Mouse (Mus musculus): ENCODE data around the gene E130308A19Rik.

GRCm38 (mm10) chr4:59794116-59794515, 168.1 kb downstream of the E130308A19Rik start:
- TF ChIP-seq MAZ (IDR thresholded peaks at IDR 0.05; ENCODE audit: low read depth, low read length) (no peak), CTCF (conservative IDR thresholded peaks at IDR 0.05 in 1 of 2, IDR thresholded peaks at IDR 0.05 in 1 of 2; ENCODE audit: low read depth in 2 of 2, low read length in 2 of 2) (peak in 1 of 2 experiments; percentile 27; a peak in 1 of 4 replicates), UBTF (IDR thresholded peaks at IDR 0.05; ENCODE audit: low read depth, low read length) (no peak), POLR2A (IDR thresholded peaks at IDR 0.05; ENCODE audit: low read depth, low read length) (no peak), ETS1 (conservative IDR thresholded peaks at IDR 0.05; ENCODE audit: low read depth, low read length) (no peak), ZKSCAN1 (IDR thresholded peaks at IDR 0.05; ENCODE audit: borderline replicate concordance, low read depth, low read length) (no peak), JUND (conservative IDR thresholded peaks at IDR 0.05; ENCODE audit: low read depth, low read length) (no peak)

Measured in CH12.LX (cell line).